Mouse (Mus musculus) liver, embryonic 11.5 days (tissue): Measurements from ENCODE around the gene Rin3. TPM values are rescaled to one million over a fixed set of nuclear protein-coding genes. Genes with fewer than 3 reads are reported as not detected.

Experiments
- ATAC-seq: fragments of 200-750 bp; cut with Nextera tagmentation; replicated peaks from 2 replicates; pipeline ENCODE4 v1.8.0; 2017; ENCODE audit warnings: moderate number of reproducible peaks, mild to moderate bottlenecking, moderate TSS enrichment, moderate library complexity; ENCODE audit not compliant: low FRiP score
- DNase-seq: peaks from one replicate; pipeline ENCODE4 v3.0.0-alpha.2; 2017; ENCODE audit warnings: low spot score
- H3K27ac ChIP-seq: fragments of 300-500 bp; sonication (generic); 2 replicates; pipeline ENCODE4 v1.5.1; 2014; ENCODE audit warnings: mild to moderate bottlenecking, low read depth, low read length, control low read depth
- H3K27me3 ChIP-seq: fragments of 300-500 bp; sonication (generic); replicated peaks from 2 replicates; pipeline ENCODE4 v1.6.1; 2014; ENCODE audit warnings: low read length, mixed read lengths; ENCODE audit not compliant: control insufficient read depth, insufficient read depth
- H3K36me3 ChIP-seq: fragments of 300-500 bp; sonication (generic); 2 replicates; pipeline ENCODE4 v1.6.1; 2014; ENCODE audit warnings: mild to moderate bottlenecking, low read length, moderate library complexity, mixed read lengths; ENCODE audit not compliant: control insufficient read depth, insufficient read depth
- H3K4me1 ChIP-seq: fragments of 300-500 bp; sonication (generic); replicated peaks from 2 replicates; pipeline ENCODE4 v1.6.1; 2014; ENCODE audit warnings: low read length, mixed read lengths; ENCODE audit not compliant: control insufficient read depth, insufficient read depth
- H3K4me2 ChIP-seq: fragments of 300-500 bp; sonication (generic); 2 replicates; pipeline ENCODE4 v1.6.1; 2014; ENCODE audit warnings: mild to moderate bottlenecking, control low read depth, moderate library complexity
- H3K4me3 ChIP-seq: fragments of 300-500 bp; sonication (generic); 2 replicates; pipeline ENCODE4 v1.5.1; 2014; ENCODE audit warnings: low read depth, low read length, control low read depth
- H3K9ac ChIP-seq: fragments of 300-500 bp; sonication (generic); 2 replicates; pipeline ENCODE4 v1.6.1; 2014; ENCODE audit warnings: low read depth, low read length, control low read depth
- H3K9me3 ChIP-seq: fragments of 300-500 bp; sonication (generic); 2 replicates; pipeline ENCODE4 v1.6.1; 2016; ENCODE audit warnings: low read length, inconsistent platforms, mixed read lengths; ENCODE audit not compliant: control insufficient read depth
- WGBS: fragments of 180-500 bp; shearing (Covaris S2); extraction: QIAGEN DNeasy Blood & Tissue Kit; methylation state at CpG from one replicate; pipeline ENCODE4 v1.1.7; 2014; 5-methylcytosine and 5-hydroxymethylcytosine counted together
- polyA plus RNA-seq: library from polyadenylated mRNA; unstranded; fragments of >200 nt; fragmentation: Nextera tagmentation; extraction: Ambion mirVana; gene quantifications from 2 replicates; pipeline ENCODE4 v1.2.1, GENCODE M21; 2014

Rin3 gene
- polyA plus RNA-seq, 1 experiment from 2014 or later: 12.9 TPM

- WGBS: 4% methylated on average over 20 of the region's 20 CpGs
- Histone ChIP-seq H3K27me3 (no peaks in the 10 kb centered on the region), H3K4me2 (peak overlapping the region; percentile 88), H3K36me3 (no peaks in the 10 kb centered on the region), H3K4me1 (peaks cover 21% of the 10 kb centered on the region), H3K9ac (peak overlapping the region; percentile 49), H3K27ac (no peak overlapping the region), H3K4me3 (peak overlapping the region; percentile 63), H3K9me3 (no peaks in the 10 kb centered on the region)
- DNase-seq: no peak
- ATAC-seq: no peak; the same call in 1 of the 2 replicates
Observed at GRCm38 (mm10) chr12:102438983-102439631, 156.3 kb downstream of the Rin3 start.

GRCm38 (mm10) chr12:102439632-102440023 lies 156.8 kb downstream of the Rin3 start, which contains the start of gene Lgmn:
TSS of gene Lgmn (minus strand) at chr12:102439813.
- 0% methylated on average over 28 of the region's 28 CpGs for WGBS
- Histone ChIP-seq H3K27ac (no peak within 1 kb of the TSS), H3K27me3 (no peaks in the 10 kb centered on the region), H3K9ac (peak within 1 kb of the TSS; percentile 49), H3K9me3 (no peaks in the 10 kb centered on the region), H3K36me3 (no peaks in the 10 kb centered on the region), H3K4me3 (peak within 1 kb of the TSS; percentile 63), H3K4me1 (peaks cover 21% of the 10 kb centered on the region), H3K4me2 (peak within 1 kb of the TSS; percentile 88)
- DNase-seq (peak; percentile 91), ATAC-seq (peak; percentile 99)

Other genes with a start within 250 kb of the Rin3 start
- gene Slc24a4, start 154.3 kb upstream of the Rin3 start, polyA plus RNA-seq: 0.04 and 0.12 TPM in 2 replicates
- gene Lgmn, start 156.8 kb downstream of the Rin3 start, polyA plus RNA-seq: 59.5 and 65.8 TPM in 2 replicates
- 24.7 and 27.5 TPM in 2 replicates for gene Golga5, start 186.1 kb downstream of the Rin3 start, polyA plus RNA-seq